Mouse (Mus musculus) CH12.LX (cell line): ENCODE results near the gene Chmp2a. TPM values are rescaled to one million over a fixed set of nuclear protein-coding genes. Genes with fewer than 3 reads are reported as not detected.
A peak's percentile ranks its signal among the peaks of the same experiment; 100 is the strongest.

Experiments used
- DNase-seq: peaks from one replicate; pipeline ENCODE4 v3.0.0-alpha.2; 2013; ENCODE audit errors: extremely low read depth
- H3K27ac ChIP-seq: 2 replicates; pipeline ENCODE4 v1.5.1; 2012; ENCODE audit warnings: low read depth, mild to moderate bottlenecking, control low read depth, moderate library complexity; ENCODE audit not compliant: insufficient read depth
- H3K27me3 ChIP-seq: replicated peaks from 2 replicates; pipeline ENCODE3; 2012; ENCODE audit warnings: inconsistent platforms
- H3K36me3 ChIP-seq, 2 experiments: replicated peaks in 1 of 2; 2 replicates each; pipeline versions ENCODE3 to v1.6.1; 2012; ENCODE audit warnings: inconsistent platforms in 1 of 2, low read length in 1 of 2, mild to moderate bottlenecking in 1 of 2, mixed read lengths in 1 of 2, moderate library complexity in 1 of 2; ENCODE audit not compliant: control insufficient read depth in 1 of 2, insufficient read depth in 1 of 2
- H3K4me1 ChIP-seq, 2 experiments: 2 replicates each; pipeline ENCODE4 v1.6.1; 2012; ENCODE audit warnings: inconsistent platforms in 1 of 2, moderate library complexity in 1 of 2; ENCODE audit not compliant: insufficient read depth in 2 of 2, control insufficient read depth in 1 of 2
- H3K4me2 ChIP-seq: 2 replicates; pipeline ENCODE4 v1.6.1; 2012; ENCODE audit warnings: low read depth, mild to moderate bottlenecking, control low read depth; ENCODE audit not compliant: poor library complexity, insufficient read depth, severe bottlenecking
- H3K4me3 ChIP-seq, 3 experiments: fragments of 150-350 bp in 1 of 3; sonication (generic) in 1 of 3; replicated peaks in 1 of 3; 2 replicates each; pipeline versions ENCODE3 to v1.5.1; 2011 to 2012; ENCODE audit warnings: low read depth in 2 of 3, low read length in 2 of 3, mild to moderate bottlenecking in 2 of 3, moderate library complexity in 2 of 3, control low read depth in 1 of 3, improper control_type of control experiment in 1 of 3, inconsistent platforms in 1 of 3, mixed read lengths in 1 of 3; ENCODE audit not compliant: poor library complexity in 1 of 3
- H3K79me2 ChIP-seq: replicated peaks from 2 replicates; pipeline ENCODE4 v1.6.1; 2012; ENCODE audit warnings: mild to moderate bottlenecking, moderate library complexity; ENCODE audit not compliant: control insufficient read depth, poor library complexity, insufficient read depth, severe bottlenecking; ENCODE audit errors: extremely low read depth
- H3K9ac ChIP-seq: 2 replicates; pipeline ENCODE4 v1.6.1; 2012; ENCODE audit warnings: low read depth, mild to moderate bottlenecking, control low read depth, moderate library complexity; ENCODE audit not compliant: insufficient read depth
- H3K9me3 ChIP-seq: replicated peaks from 2 replicates; pipeline ENCODE3; 2012; ENCODE audit warnings: low read length, inconsistent platforms, mixed read lengths
- CTCF ChIP-seq, 2 experiments: IDR thresholded peaks in 1 of 2; conservative IDR thresholded peaks in 1 of 2; 2 replicates each; pipeline ENCODE4 v1.5.1; 2011 to 2012; ENCODE audit warnings: low read depth in 2 of 2, low read length in 2 of 2, improper control_type of control experiment in 1 of 2, inconsistent platforms in 1 of 2, mild to moderate bottlenecking in 1 of 2, moderate library complexity in 1 of 2
- ETS1 ChIP-seq: conservative IDR thresholded peaks from 2 replicates; pipeline ENCODE4 v1.6.1; 2012; ENCODE audit warnings: low read depth, mild to moderate bottlenecking, inconsistent platforms, low read length, improper control_type of control experiment, moderate library complexity
- GABPA ChIP-seq: IDR thresholded peaks from 2 replicates; pipeline ENCODE4 v1.6.1; 2012; ENCODE audit warnings: low read depth, low read length, improper control_type of control experiment, inconsistent platforms; ENCODE audit not compliant: insufficient replicate concordance
- HCFC1 ChIP-seq: IDR thresholded peaks from 2 replicates; pipeline ENCODE4 v1.6.1; 2012; ENCODE audit warnings: low read depth, mild to moderate bottlenecking, inconsistent platforms, low read length, improper control_type of control experiment
- JUN ChIP-seq: IDR thresholded peaks from 2 replicates; pipeline ENCODE4 v1.6.1; 2011; ENCODE audit warnings: low read depth, mild to moderate bottlenecking, low read length, improper control_type of control experiment, moderate library complexity; ENCODE audit not compliant: insufficient read depth
- MAX ChIP-seq: IDR thresholded peaks from 2 replicates; pipeline ENCODE4 v1.6.1; 2011; ENCODE audit warnings: low read length, improper control_type of control experiment
- MAZ ChIP-seq: IDR thresholded peaks from 2 replicates; pipeline ENCODE4 v1.6.1; 2012; ENCODE audit warnings: low read depth, mild to moderate bottlenecking, inconsistent platforms, low read length, improper control_type of control experiment, moderate library complexity
- MEF2A ChIP-seq: IDR thresholded peaks from 2 replicates; pipeline ENCODE4 v1.6.1; 2014; ENCODE audit warnings: low read depth, mild to moderate bottlenecking, inconsistent platforms, low read length, improper control_type of control experiment, borderline replicate concordance
- MXI1 ChIP-seq: IDR thresholded peaks from 2 replicates; pipeline ENCODE4 v1.6.1; 2011; ENCODE audit warnings: mild to moderate bottlenecking, low read depth, low read length, improper control_type of control experiment
- MYC ChIP-seq: IDR thresholded peaks from 2 replicates; pipeline ENCODE4 v1.6.1; 2011; ENCODE audit warnings: low read depth, mild to moderate bottlenecking, improper control_type of control experiment, low read length
- POLR2A ChIP-seq: IDR thresholded peaks from 2 replicates; pipeline ENCODE4 v1.6.1; 2011; ENCODE audit warnings: low read depth, mild to moderate bottlenecking, improper control_type of control experiment, low read length
- POLR2AphosphoS2 ChIP-seq: IDR thresholded peaks from 2 replicates; pipeline ENCODE4 v1.6.1; 2011; ENCODE audit warnings: low read depth, low read length, improper control_type of control experiment
- RAD21 ChIP-seq: IDR thresholded peaks from 2 replicates; pipeline ENCODE4 v1.6.1; 2011; ENCODE audit warnings: low read depth, mild to moderate bottlenecking, low read length, improper control_type of control experiment, moderate library complexity
- RCOR1 ChIP-seq: conservative IDR thresholded peaks from 2 replicates; pipeline ENCODE4 v1.6.1; 2012; ENCODE audit warnings: low read depth, mild to moderate bottlenecking, inconsistent platforms, low read length, improper control_type of control experiment
- SMC3 ChIP-seq: IDR thresholded peaks from 2 replicates; pipeline ENCODE4 v1.6.1; 2011; ENCODE audit warnings: low read depth, low read length, improper control_type of control experiment
- TBP ChIP-seq: conservative IDR thresholded peaks from 2 replicates; pipeline ENCODE4 v1.6.1; 2011; ENCODE audit warnings: low read depth, low read length, improper control_type of control experiment
- TCF12 ChIP-seq: IDR thresholded peaks from 2 replicates; pipeline ENCODE4 v1.6.1; 2014; ENCODE audit warnings: low read depth, mild to moderate bottlenecking, inconsistent platforms, low read length, improper control_type of control experiment
- UBTF ChIP-seq: IDR thresholded peaks from 2 replicates; pipeline ENCODE4 v1.6.1; 2012; ENCODE audit warnings: low read depth, mild to moderate bottlenecking, inconsistent platforms, low read length, improper control_type of control experiment, moderate library complexity
- USF2 ChIP-seq: conservative IDR thresholded peaks from 2 replicates; pipeline ENCODE4 v1.6.1; 2011; ENCODE audit warnings: low read depth, low read length, improper control_type of control experiment
- ZKSCAN1 ChIP-seq: IDR thresholded peaks from 2 replicates; pipeline ENCODE4 v1.6.1; 2012; ENCODE audit warnings: low read depth, inconsistent platforms, low read length, improper control_type of control experiment, borderline replicate concordance
- dilution Hi-C: fragments of 300-500 bp; cut with MboI; formaldehyde crosslinking; loops from 2 replicates; pipeline ENCODE4 v1.14.3; 2020; ENCODE audit warnings: low sequenced_read_pairs; ENCODE audit not compliant: extremely low pct_unique_long_range_greater_than_20kb, extremely low pct_ligation_motif_present
- in situ Hi-C: fragments of 300-500 bp; cut with MboI; formaldehyde crosslinking; loops from 3 replicates; pipeline ENCODE4 v1.14.3; 2019; ENCODE audit warnings: low sequenced_read_pairs, low pct_ligation_motif_present, low pct_unique_long_range_greater_than_20kb, mixed read lengths
- polyA plus RNA-seq: library from polyadenylated mRNA; unstranded; fragments of >175 nt; gene quantifications from 2 replicates; pipeline ENCODE4 v1.2.1, GENCODE M21; 2012; ENCODE audit warnings: low read depth; ENCODE audit not compliant: insufficient read length
- total RNA-seq, 2 experiments: library from RNA; depleted of rRNA; stranded (reverse); fragments of 300-350 nt in 1 of 2; fragments of >200 nt in 1 of 2; gene quantifications; 2 replicates each; pipeline ENCODE4 v1.2.3; 2012 to 2014

Chmp2a gene
- total and polyA plus RNA-seq, 3 experiments = 115 to 134 (median 131) TPM

- H3K79me2 ChIP-seq = no peaks in the 10 kb centered on the region
- no peak overlapping the region for H3K9ac ChIP-seq
- peaks cover under 1 to 4% of the 10 kb centered on the region in 2 experiments; a peak in 2 of 4 replicates for H3K4me1 ChIP-seq
- no peak overlapping the region for H3K27ac ChIP-seq
- H3K9me3 ChIP-seq = no peaks in the 10 kb centered on the region
- peak in 1 of 2 experiments; percentile 9; a peak in 1 of 4 replicates for TF ChIP-seq CTCF (conservative IDR thresholded peaks at IDR 0.05 in 1 of 2, IDR thresholded peaks at IDR 0.05 in 1 of 2; ENCODE audit: low read depth in 2 of 2, low read length in 2 of 2)
- TF ChIP-seq MAZ = no peak
- no peak; the same call in 1 of the 2 replicates for TF ChIP-seq RAD21
- no peak for TF ChIP-seq ETS1
- no peak for TF ChIP-seq MAX
- no peak for DNase-seq
- H3K4me2 ChIP-seq = no peak overlapping the region
- in situ Hi-C loops = loop anchor here (10.0 to 25.0 kb wide), 2 partner anchors 389 to 516 kb away; partner anchors contain the start of gene Zfp606
- H3K36me3 ChIP-seq = peaks cover 25 to 39% of the 10 kb centered on the region in 2 experiments
- no peak overlapping the region for H3K4me3 ChIP-seq
- dilution Hi-C loops = no loop called here
- H3K27me3 ChIP-seq = no peaks in the 10 kb centered on the region
Observed at GRCm38 (mm10) chr7:13003380-13003779, 31.2 kb downstream of the Chmp2a start.

GRCm38 (mm10) chr7:13001584-13001983 is 33.0 kb downstream of the Chmp2a start:
- Histone ChIP-seq H3K36me3 (peaks cover 10 to 22% of the 10 kb centered on the region in 2 experiments), H3K9ac (no peak overlapping the region), H3K27ac (no peak overlapping the region), H3K27me3 (no peaks in the 10 kb centered on the region), H3K79me2 (no peaks in the 10 kb centered on the region), H3K4me2 (no peak overlapping the region), H3K4me3 (no peak overlapping the region), H3K4me1 (0 out of 4 replicates have a peak, but pooled peaks cover 0 to 3% of the 10 kb centered on the region in 2 experiments), H3K9me3 (no peaks in the 10 kb centered on the region)
- dilution Hi-C loops = no loop called here
- no peak for DNase-seq
- in situ Hi-C loops = loop anchor here (10.0 to 25.0 kb wide), 2 partner anchors 387 to 514 kb away; partner anchors contain the start of gene Zfp606
- TF ChIP-seq POLR2AphosphoS2 (no peak), JUN (no peak), CTCF (conservative IDR thresholded peaks at IDR 0.05 in 1 of 2, IDR thresholded peaks at IDR 0.05 in 1 of 2; ENCODE audit: low read depth in 2 of 2, low read length in 2 of 2) (no peak), RAD21 (no peak), SMC3 (no peak), RCOR1 (no peak), TCF12 (no peak), UBTF (no peak), MAX (no peak), MXI1 (no peak), HCFC1 (no peak), MEF2A (no peak), ZKSCAN1 (no peak), MYC (no peak), GABPA (no peak), USF2 (no peak), POLR2A (no peak), TBP (no peak)
